Mouse (Mus musculus) forebrain, embryonic 15.5 days (tissue): ENCODE data around the gene Zfp46. TPM values are rescaled to one million over a fixed set of nuclear protein-coding genes. Genes with fewer than 3 reads are reported as not detected.

Experiments
- ATAC-seq: fragments of 200-750 bp; cut with Nextera tagmentation; replicated peaks from 2 replicates; pipeline ENCODE4 v1.8.0; 2017; ENCODE audit warnings: mild to moderate bottlenecking, moderate TSS enrichment, moderate library complexity
- H3K27ac ChIP-seq: fragments of 300-500 bp; sonication (generic); replicated peaks from 2 replicates; pipeline ENCODE4 v1.5.1; 2015; ENCODE audit warnings: mild to moderate bottlenecking, inconsistent platforms
- H3K27me3 ChIP-seq: fragments of 300-500 bp; sonication (generic); 2 replicates; pipeline ENCODE4 v1.6.1; 2015; ENCODE audit warnings: inconsistent platforms
- H3K36me3 ChIP-seq: fragments of 300-500 bp; sonication (generic); 2 replicates; pipeline ENCODE4 v1.6.1; 2015; ENCODE audit warnings: mild to moderate bottlenecking, inconsistent platforms
- H3K4me1 ChIP-seq: fragments of 300-500 bp; sonication (generic); 2 replicates; pipeline ENCODE4 v1.6.1; 2015; ENCODE audit warnings: inconsistent platforms
- H3K4me2 ChIP-seq: fragments of 300-500 bp; sonication (generic); replicated peaks from 2 replicates; pipeline ENCODE4 v1.6.1; 2015; ENCODE audit warnings: mild to moderate bottlenecking, inconsistent platforms
- H3K4me3 ChIP-seq: fragments of 300-500 bp; sonication (generic); 2 replicates; pipeline ENCODE4 v1.5.1; 2015; ENCODE audit warnings: mild to moderate bottlenecking, inconsistent platforms
- H3K9ac ChIP-seq: fragments of 300-500 bp; sonication (generic); replicated peaks from 2 replicates; pipeline ENCODE4 v1.6.1; 2015; ENCODE audit warnings: mild to moderate bottlenecking, inconsistent platforms
- H3K9me3 ChIP-seq: fragments of 300-500 bp; sonication (generic); 2 replicates; pipeline ENCODE4 v1.6.1; 2016; ENCODE audit warnings: inconsistent platforms
- WGBS: fragments of 180-500 bp; shearing (Covaris S2); methylation state at CpG from one replicate; pipeline ENCODE4 v1.1.7; 2015; ENCODE audit warnings: mixed read lengths; 5-methylcytosine and 5-hydroxymethylcytosine counted together
- polyA plus RNA-seq: library from polyadenylated mRNA; unstranded; fragments of >200 nt; fragmentation: Nextera tagmentation; extraction: Ambion mirVana; gene quantifications from 2 replicates; pipeline ENCODE4 v1.2.1, GENCODE M21; 2015

The Zfp46 gene
- polyA plus RNA-seq, 1 experiment from 2014 or later: 46.1 TPM

DNA sequence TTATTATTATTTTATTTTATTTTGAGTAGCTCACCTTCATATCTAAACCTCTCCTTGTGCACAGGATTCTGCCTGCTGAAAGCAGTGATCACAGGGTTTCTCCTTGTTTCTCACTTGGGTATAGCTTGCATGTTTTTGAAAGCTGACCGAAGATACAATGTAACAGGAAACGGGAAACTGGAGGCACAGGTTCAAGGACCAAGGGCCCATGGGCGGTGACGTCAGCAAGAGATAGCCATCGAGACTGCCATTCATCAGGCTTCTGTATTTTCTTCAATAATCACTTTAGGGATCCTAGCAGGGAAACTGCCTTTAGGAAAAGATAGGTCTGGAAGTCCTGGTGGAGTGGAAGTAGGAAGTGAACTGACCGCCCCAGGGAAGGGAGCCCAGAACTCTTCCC is 7.2 kb downstream of the Zfp46 start:
- Histone ChIP-seq H3K4me2 (no peak overlapping the region), H3K4me3 (no peak overlapping the region), H3K36me3 (peaks cover 72% of the 10 kb centered on the region), H3K27me3 (no peaks in the 10 kb centered on the region), H3K9me3 (no peaks in the 10 kb centered on the region), H3K9ac (no peak overlapping the region), H3K27ac (no peak overlapping the region), H3K4me1 (peaks cover 25% of the 10 kb centered on the region)
- ATAC-seq: no peak
- WGBS: 93% methylated on average over 6 of the region's 6 CpGs

DNA sequence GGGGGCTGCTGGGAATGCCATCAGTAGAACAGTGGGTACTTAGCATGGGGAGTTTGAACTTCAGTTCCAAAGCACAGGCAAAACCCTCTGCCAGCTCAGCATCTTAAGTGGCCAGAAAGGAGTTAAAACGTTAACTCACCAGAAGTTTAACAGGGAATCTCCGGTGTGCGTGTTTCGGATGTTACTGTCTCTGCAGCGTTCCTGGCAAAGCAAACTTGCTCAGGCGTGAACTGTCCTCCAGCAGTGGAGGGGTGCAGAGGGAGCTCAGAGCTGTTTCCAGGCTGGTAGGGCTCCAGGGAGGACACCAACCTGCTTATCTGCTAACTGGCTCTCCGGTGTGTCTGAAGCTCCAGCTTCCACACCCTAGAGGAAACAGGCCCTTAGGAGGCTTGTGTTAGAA is 11.5 kb downstream of the Zfp46 start:
- Histone ChIP-seq H3K27ac (no peak overlapping the region), H3K4me2 (no peak overlapping the region), H3K27me3 (no peaks in the 10 kb centered on the region), H3K9me3 (no peaks in the 10 kb centered on the region), H3K9ac (no peak overlapping the region), H3K4me1 (peaks cover 5% of the 10 kb centered on the region), H3K36me3 (peaks cover 40% of the 10 kb centered on the region), H3K4me3 (no peak overlapping the region)
- 75% methylated on average over 7 of the region's 7 CpGs for WGBS
- no peak for ATAC-seq

DNA sequence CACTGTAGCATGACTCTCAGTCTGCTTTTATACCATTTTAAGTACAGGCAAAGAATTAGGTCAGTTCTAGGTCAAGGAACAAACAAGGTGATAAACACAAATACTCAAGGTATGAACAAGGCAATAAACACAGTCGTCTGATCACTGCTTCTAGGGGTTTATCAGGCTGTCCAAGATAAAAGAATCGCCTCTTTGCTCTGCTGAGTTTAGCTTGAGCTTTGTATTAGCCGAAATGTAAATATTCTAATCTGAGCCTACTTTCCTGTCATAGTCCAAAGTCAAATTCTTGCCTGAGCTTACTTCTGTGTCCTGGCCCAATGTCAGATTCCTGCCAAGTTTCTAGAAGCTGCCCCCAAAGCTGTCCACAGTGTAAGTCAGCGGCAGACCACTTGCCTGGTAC is 18.0 kb downstream of the Zfp46 start:
- Histone ChIP-seq H3K27ac (no peak overlapping the region), H3K4me2 (no peak overlapping the region), H3K4me3 (no peak overlapping the region), H3K36me3 (no peaks in the 10 kb centered on the region), H3K9me3 (no peaks in the 10 kb centered on the region), H3K9ac (no peak overlapping the region), H3K27me3 (no peaks in the 10 kb centered on the region), H3K4me1 (no peaks in the 10 kb centered on the region)
- ATAC-seq: no peak
- WGBS: 85% methylated on average over 4 of the region's 4 CpGs

DNA sequence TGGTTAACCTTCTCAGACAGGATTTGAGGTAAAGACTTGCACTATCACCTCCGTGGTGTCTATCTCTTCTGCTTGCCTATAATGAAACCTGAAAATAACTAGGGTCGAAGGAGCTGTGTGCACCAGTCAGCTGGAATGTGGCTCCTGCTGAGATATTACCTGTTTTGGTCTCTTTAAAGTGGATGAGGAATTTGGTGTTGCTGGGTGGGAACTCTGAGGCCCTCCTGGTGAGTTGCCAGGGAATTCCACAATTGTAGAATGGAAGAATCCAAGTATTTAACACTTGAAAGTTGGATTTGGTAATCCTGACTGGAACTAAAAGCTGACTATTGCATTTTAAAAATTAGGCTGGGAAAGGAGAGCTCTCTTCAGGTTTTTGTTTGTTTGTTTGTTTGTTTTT is 19.7 kb downstream of the Zfp46 start:
- no peak for ATAC-seq
- H3K4me1 ChIP-seq: no peaks in the 10 kb centered on the region
- 53% methylated on average over 2 of the region's 2 CpGs for WGBS
- H3K9me3 ChIP-seq: no peaks in the 10 kb centered on the region
- no peaks in the 10 kb centered on the region for H3K27me3 ChIP-seq
- H3K4me2 ChIP-seq: no peak overlapping the region
- no peak overlapping the region for H3K9ac ChIP-seq
- H3K27ac ChIP-seq: no peak overlapping the region
- H3K36me3 ChIP-seq: no peaks in the 10 kb centered on the region
- no peak overlapping the region for H3K4me3 ChIP-seq

DNA sequence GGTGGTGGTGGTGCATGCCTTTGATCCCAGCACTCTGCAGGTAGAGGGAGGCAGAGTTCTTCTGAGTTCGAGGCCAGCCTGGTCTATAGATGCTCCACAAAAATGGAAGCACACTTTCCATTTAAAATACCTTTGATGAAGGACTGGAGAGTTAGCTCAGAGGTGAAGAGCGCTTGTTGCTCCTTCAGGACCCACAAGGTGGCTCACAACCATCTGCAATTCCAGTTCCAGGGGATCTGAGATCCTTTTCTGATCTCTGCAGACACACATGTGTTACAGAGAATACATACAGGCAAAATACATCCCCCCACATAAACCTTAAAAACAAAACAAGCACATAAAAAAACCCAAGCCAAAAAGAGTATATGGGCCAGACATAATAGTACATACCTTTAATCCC is 23.9 kb downstream of the Zfp46 start:
- ATAC-seq: no peak
- Histone ChIP-seq H3K27ac (no peak overlapping the region), H3K4me3 (no peak overlapping the region), H3K4me2 (no peak overlapping the region), H3K4me1 (peaks cover 23% of the 10 kb centered on the region), H3K9ac (no peak overlapping the region), H3K27me3 (no peaks in the 10 kb centered on the region), H3K36me3 (no peaks in the 10 kb centered on the region), H3K9me3 (no peaks in the 10 kb centered on the region)
- WGBS: 63% methylated on average over 2 of the region's 2 CpGs

DNA sequence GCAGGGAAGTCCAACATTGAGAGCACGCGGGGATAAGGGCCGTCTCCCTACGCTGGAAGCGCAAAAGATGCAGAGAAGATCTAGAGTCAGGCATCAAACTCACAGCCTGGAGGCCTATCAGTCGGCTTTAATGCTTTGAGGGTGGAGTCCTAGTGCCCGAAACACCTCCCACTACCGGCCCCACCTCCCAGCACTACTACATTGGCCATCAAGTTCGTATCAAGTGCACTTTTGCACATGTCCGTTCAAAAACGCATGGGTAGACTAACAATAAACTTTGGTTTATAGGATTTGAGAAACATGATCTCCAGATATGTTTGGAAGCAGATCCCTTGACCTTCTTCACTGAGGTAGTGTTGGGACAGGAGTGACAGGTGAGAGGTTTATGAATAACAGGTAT is 25.3 kb downstream of the Zfp46 start:
- no peaks in the 10 kb centered on the region for H3K27me3 ChIP-seq
- peak overlapping the region; percentile 96 for H3K27ac ChIP-seq
- peak overlapping the region; percentile 69 for H3K4me2 ChIP-seq
- H3K9ac ChIP-seq: peak overlapping the region; percentile 74
- peak overlapping the region; percentile 86 for H3K4me3 ChIP-seq
- no peaks in the 10 kb centered on the region for H3K36me3 ChIP-seq
- peaks cover 37% of the 10 kb centered on the region for H3K4me1 ChIP-seq
- ATAC-seq: no peak
- WGBS: 7% methylated on average over 11 of the region's 11 CpGs
- H3K9me3 ChIP-seq: no peaks in the 10 kb centered on the region

DNA sequence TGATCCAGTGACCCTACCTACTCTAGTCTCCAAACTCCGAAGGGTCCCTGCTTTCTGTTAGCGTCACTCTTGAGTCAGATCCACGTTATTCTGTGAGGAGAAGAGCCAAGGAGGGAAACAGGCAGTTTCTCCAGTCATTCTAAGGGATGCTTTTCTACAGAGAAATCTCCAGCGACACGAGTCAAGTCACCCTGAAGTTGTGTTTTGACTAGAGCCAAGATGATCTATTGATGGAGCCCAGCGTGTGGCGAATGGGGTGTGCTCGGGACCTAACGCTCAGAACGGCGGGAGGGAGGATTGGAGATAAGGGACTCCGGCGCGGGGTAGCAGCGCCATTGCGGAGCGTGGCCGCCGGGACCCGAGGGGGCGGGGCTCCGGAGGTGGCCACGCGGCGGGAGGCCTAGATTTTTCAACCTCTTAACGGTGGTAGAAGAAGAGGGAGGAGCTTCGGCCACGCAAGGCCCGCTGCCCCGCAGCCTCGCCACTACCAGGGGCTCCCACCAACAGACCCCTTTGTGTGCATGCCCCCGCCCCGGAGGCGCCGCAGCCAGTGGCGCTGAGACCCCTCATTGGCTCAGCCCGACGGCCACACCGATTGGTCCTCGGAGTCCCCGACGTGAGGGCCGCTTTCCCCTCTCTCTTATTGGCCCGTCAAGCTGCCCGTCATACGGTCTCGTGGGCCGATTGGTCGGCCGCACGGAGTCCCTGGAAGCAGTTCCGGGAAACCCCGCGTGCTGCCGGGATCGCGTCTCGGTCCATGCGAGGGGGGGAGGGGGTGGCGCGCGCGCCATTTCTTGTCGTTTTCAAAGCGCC is 26.0 kb downstream of the Zfp46 start, which contains the start of gene Hnrnpr:
TSS of gene Hnrnpr (plus strand) at position 714 of the 813 bp plus-strand sequence.
- no peaks in the 10 kb centered on the region for H3K9me3 ChIP-seq
- H3K9ac ChIP-seq: peak within 1 kb of the TSS; percentile 94
- WGBS: under 1% methylated on average over 65 of the region's 65 CpGs
- peak within 1 kb of the TSS; percentile 86 for H3K4me3 ChIP-seq
- H3K4me2 ChIP-seq: peak within 1 kb of the TSS; percentile 79
- peaks cover 42% of the 10 kb centered on the region for H3K4me1 ChIP-seq
- peak; percentile 100 for ATAC-seq
- H3K27me3 ChIP-seq: no peaks in the 10 kb centered on the region
- no peaks in the 10 kb centered on the region for H3K36me3 ChIP-seq
- peak within 1 kb of the TSS; percentile 96 for H3K27ac ChIP-seq

DNA sequence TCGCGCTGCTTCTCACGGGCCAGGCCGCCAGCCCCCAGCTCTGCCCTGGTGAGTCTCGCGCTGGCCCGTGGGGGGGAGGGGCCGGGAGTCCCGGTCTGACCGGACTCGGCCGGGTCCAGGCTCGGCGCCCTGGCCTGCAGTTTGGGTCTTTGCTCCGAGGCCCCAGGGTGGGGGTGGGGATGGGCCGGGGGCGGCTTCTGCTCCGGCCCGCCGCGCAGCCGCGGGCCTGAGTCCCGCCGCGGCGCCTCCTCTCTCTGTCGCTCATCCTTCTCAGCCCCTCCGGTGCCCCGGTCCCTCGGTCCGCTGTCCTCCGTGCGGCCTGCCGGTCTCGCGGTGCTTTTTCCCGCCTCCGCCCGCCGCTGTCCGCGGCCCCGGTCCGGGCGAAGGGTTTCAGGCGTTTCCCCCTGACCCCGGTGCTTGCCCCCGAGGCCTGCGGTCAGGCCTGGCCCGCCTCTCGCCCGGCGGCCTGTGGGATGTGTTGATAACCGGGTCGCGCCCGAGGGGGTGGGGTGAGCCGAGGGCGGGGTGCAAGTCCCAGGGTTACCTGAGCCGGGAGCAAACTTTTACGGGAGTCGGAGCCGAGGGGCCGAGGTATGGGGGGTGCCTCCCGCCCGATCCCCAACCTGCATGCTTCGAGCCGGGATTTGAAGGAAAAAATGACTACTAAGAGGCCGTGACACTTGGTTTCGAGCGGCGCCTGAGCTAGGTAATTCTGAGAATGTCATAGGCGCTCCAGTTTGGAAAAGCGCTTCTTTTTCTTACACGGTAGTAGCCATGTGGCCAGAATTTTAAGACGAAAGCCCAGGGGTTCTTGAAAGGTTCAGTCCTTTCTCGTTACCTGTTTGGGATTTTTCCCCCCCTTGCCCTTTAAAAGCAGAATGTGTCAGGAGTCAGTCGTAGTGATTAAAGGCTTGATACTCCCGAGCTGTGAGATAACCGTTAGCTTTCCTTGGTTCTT is 26.8 kb downstream of the Zfp46 start:
- ATAC-seq: 0 out of 2 replicates have a peak, but pooled peaks have one; percentile 3
- under 1% methylated on average over 80 of the region's 81 CpGs for WGBS

DNA sequence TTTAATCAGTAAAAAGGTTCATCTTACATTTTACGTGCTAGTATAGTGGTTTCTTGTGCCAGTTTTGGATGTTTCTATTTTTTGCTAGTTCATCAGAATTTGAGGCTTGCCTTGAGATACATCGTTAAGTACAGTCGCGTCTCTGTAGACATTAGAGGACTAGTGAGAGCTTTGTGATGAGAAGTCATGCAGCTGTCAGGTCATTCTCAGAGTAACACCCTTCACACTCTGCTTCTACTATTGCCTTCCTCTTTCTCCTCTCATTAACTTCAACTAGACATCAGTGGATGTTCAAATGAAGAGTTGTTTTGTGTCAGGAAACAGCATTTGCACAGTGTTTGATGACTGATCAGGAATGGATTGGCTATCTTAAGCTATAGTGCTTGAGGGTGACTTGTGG is 28.1 kb downstream of the Zfp46 start:
- peaks cover 9% of the 10 kb centered on the region; the same call in 1 of the 2 replicates for H3K36me3 ChIP-seq
- H3K27ac ChIP-seq: no peak overlapping the region
- peaks cover 42% of the 10 kb centered on the region for H3K4me1 ChIP-seq
- WGBS: 13% methylated on average over 4 of the region's 4 CpGs
- no peaks in the 10 kb centered on the region for H3K9me3 ChIP-seq
- ATAC-seq: no peak
- H3K4me2 ChIP-seq: peak overlapping the region; percentile 79
- H3K9ac ChIP-seq: peak overlapping the region; percentile 94
- peak overlapping the region; percentile 86 for H3K4me3 ChIP-seq
- no peaks in the 10 kb centered on the region for H3K27me3 ChIP-seq

More for the DNA sequence above, 26.8 kb downstream of the Zfp46 start:
- Histone ChIP-seq H3K36me3 (no peaks in the 10 kb centered on the region; the same call in 1 of the 2 replicates), H3K4me1 (peaks cover 42% of the 10 kb centered on the region), H3K4me2 (peak overlapping the region; percentile 79), H3K27me3 (no peaks in the 10 kb centered on the region), H3K9me3 (no peaks in the 10 kb centered on the region), H3K9ac (peak overlapping the region; percentile 94), H3K4me3 (peak overlapping the region; percentile 86), H3K27ac (peak overlapping the region; percentile 96)

DNA sequence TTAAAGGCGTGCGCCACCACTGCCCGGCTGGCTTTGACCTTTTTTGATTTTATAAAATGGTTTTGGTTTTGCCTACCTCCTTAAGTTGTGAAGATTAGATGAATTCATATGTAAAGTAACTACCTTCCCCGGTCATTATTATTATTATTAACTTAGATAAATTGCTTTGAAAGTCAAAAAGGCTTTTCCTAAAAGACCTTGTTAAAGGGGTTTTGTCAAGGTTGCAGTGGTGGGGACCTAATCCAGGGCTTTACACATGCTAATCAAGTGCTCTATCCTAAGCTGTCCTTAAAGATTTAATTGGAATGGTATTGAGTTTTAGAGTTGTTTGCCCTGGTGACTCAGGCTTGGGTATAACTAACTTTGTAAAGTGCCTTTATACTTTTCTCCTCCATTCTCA is 33.2 kb downstream of the Zfp46 start:
- Histone ChIP-seq H3K27me3 (no peaks in the 10 kb centered on the region), H3K4me2 (no peak overlapping the region), H3K9ac (no peak overlapping the region), H3K9me3 (no peaks in the 10 kb centered on the region), H3K36me3 (peaks cover 51% of the 10 kb centered on the region), H3K4me3 (no peak overlapping the region), H3K4me1 (peaks cover 26% of the 10 kb centered on the region), H3K27ac (no peak overlapping the region)
- no peak for ATAC-seq
- 49% methylated on average over 4 of the region's 4 CpGs for WGBS

DNA sequence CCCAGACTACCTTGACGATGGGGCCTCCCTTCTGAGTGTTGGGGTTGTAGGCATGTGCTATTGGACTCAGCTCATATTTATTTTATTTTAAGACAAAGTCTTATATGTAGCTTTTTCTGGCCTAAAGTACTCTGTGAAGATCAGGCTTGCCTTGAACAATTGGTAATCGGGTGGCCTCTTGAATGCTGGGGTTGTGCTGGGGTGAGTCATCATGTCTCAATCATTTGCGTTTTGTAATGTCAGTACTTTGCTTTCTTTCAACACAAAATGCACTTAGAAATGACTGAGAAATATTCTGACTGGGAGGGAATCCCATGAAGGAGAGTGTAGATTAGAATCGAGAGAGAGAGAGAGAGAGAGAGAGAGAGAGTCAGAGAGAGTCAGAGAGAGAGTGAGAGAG is 35.5 kb downstream of the Zfp46 start:
- 83% methylated on average over 4 of the region's 4 CpGs for WGBS
- H3K36me3 ChIP-seq: peaks cover 69% of the 10 kb centered on the region
- H3K27me3 ChIP-seq: no peaks in the 10 kb centered on the region

DNA sequence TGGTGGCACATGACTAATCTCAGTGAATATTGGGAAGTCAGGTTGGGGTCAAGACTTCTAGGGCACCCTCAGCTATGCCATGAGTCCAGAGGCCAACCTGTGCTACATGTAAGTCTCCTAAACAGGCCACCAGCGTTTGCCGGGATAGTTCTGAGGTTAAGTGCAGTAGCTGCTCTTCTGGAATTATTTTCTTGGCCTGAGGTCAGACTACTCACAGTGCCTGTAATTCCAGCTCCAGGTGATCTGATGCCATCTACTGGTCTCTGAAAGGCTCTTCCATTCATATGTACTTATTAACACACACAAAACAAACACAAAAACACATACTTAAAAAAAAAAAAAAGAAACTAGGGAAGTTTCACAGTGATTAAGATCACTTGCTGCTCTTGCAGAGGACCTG is 39.7 kb downstream of the Zfp46 start:
- Histone ChIP-seq H3K4me3 (no peak overlapping the region), H3K27ac (no peak overlapping the region), H3K36me3 (peaks cover 66% of the 10 kb centered on the region), H3K9me3 (no peaks in the 10 kb centered on the region), H3K4me2 (no peak overlapping the region), H3K4me1 (no peaks in the 10 kb centered on the region), H3K27me3 (no peaks in the 10 kb centered on the region), H3K9ac (no peak overlapping the region)
- ATAC-seq: no peak
- 59% methylated on average over 2 of the region's 2 CpGs for WGBS

More for the DNA sequence above, 35.5 kb downstream of the Zfp46 start:
- Histone ChIP-seq H3K4me1 (peaks cover 3% of the 10 kb centered on the region), H3K4me3 (no peak overlapping the region), H3K9ac (no peak overlapping the region), H3K4me2 (no peak overlapping the region), H3K27ac (no peak overlapping the region), H3K9me3 (no peaks in the 10 kb centered on the region)
- ATAC-seq: no peak
